14 mouse cellular contexts compared by ENCODE assay signal in genomic region chr11:84568482-84568881, GRCm38 (mm10). TPM values are rescaled to one million over a fixed set of nuclear protein-coding genes. Genes with fewer than 3 reads are reported as not detected.
DNase-seq lines count a peak whose midpoint lies in the region; ATAC-seq and TF ChIP-seq lines count a peak whose summit lies in the region.
"Had no signal": no experiment of that assay in that cellular context is flagged by ENCODE, and none has a peak within 500 bp of the region (broad histone marks: within the 10 kb centered on the region; RNA-seq: fewer than 3 reads in every experiment).

No protein-coding gene starts in this region.

- peaks cover 18% of the 10 kb centered on the region for H3K4me1 ChIP-seq in G1E (ENCODE audit: insufficient read depth, low read depth, low read length)
- peaks cover 54% of the 10 kb centered on the region for H3K4me1 ChIP-seq in hindbrain, embryonic 10.5 days (replicated peaks)
- peaks cover 46% of the 10 kb centered on the region for H3K4me1 ChIP-seq in midbrain, embryonic 13.5 days (replicated peaks)
- H3K4me1 ChIP-seq: heart, embryonic 15.5 days; intestine, embryonic 15.5 days had no signal

- WGBS in hindbrain, embryonic 10.5 days: 49% methylated on average over 5 of the region's 5 CpGs
- WGBS in midbrain, embryonic 13.5 days: 33% methylated on average over 5 of the region's 5 CpGs

- peaks cover 74% of the 10 kb centered on the region for H3K27me3 ChIP-seq in G1E (ENCODE audit: insufficient read depth, low read length)
- peaks cover 91% of the 10 kb centered on the region for H3K27me3 ChIP-seq in hindbrain, embryonic 10.5 days (ENCODE audit: insufficient read depth, poor library complexity, severe bottlenecking)
- H3K27me3 ChIP-seq in midbrain, embryonic 13.5 days: no peaks in the 10 kb centered on the region
- H3K27me3 ChIP-seq: intestine, embryonic 15.5 days had no signal

- H3K4me3 ChIP-seq in G1E (ENCODE audit: low read depth, low read length): peak overlapping the region; percentile 8; the same call in 1 of the 2 replicates
- no peak overlapping the region for H3K4me3 ChIP-seq in hindbrain, embryonic 10.5 days
- H3K4me3 ChIP-seq in midbrain, embryonic 13.5 days (replicated peaks): no peak overlapping the region
- H3K4me3 ChIP-seq: erythroblast, embryonic 14.5 days; heart, embryonic 15.5 days; intestine, embryonic 15.5 days had no signal

- no peak for TF ChIP-seq CTCF in G1E (IDR thresholded peaks at IDR 0.05; ENCODE audit: low read depth, low read length)

- DNase-seq in cerebellum, postnatal 10 days: peak; percentile 60 to 77
- no peak for DNase-seq in cerebellum, adult 9-11 months
- DNase-seq in G1E (ENCODE audit: low spot score): no peak
- DNase-seq in hindbrain, embryonic 10.5 days (ENCODE audit: low spot score): peak; percentile 30
- no peak for DNase-seq in urinary bladder, adult 2 months (ENCODE audit: low spot score)
- DNase-seq: gastrocnemius, postnatal 36 days; liver, postnatal 0 days had no signal

- ATAC-seq in G1E (ENCODE audit: extremely low read depth, insufficient number of reproducible peaks, low FRiP score, poor library complexity, severe bottlenecking): no peak
- ATAC-seq in midbrain, embryonic 13.5 days: 0 out of 2 replicates have a peak, but pooled peaks have one; percentile 12
- no peak for ATAC-seq in cerebellum, adult (ENCODE audit: insufficient number of reproducible peaks, low FRiP score, low TSS enrichment)
- no peak for ATAC-seq in megakaryocyte progenitor cell, adult 5-6 weeks (replicated peaks; ENCODE audit: poor library complexity)
- ATAC-seq: intestine, embryonic 15.5 days; liver, postnatal 0 days had no signal

- H3K9me3 ChIP-seq in G1E (replicated peaks): no peaks in the 10 kb centered on the region
- H3K9me3 ChIP-seq in hindbrain, embryonic 10.5 days: no peaks in the 10 kb centered on the region
- no peaks in the 10 kb centered on the region for H3K9me3 ChIP-seq in midbrain, embryonic 13.5 days
- H3K9me3 ChIP-seq: heart, embryonic 15.5 days; intestine, embryonic 15.5 days had no signal

- no peaks in the 10 kb centered on the region for H3K36me3 ChIP-seq in G1E (replicated peaks)
- no peaks in the 10 kb centered on the region for H3K36me3 ChIP-seq in hindbrain, embryonic 10.5 days
- H3K36me3 ChIP-seq in midbrain, embryonic 13.5 days: no peaks in the 10 kb centered on the region
- H3K36me3 ChIP-seq: heart, embryonic 15.5 days; intestine, embryonic 15.5 days had no signal

- H3K27ac ChIP-seq in hindbrain, embryonic 10.5 days: peak overlapping the region; percentile 82
- H3K27ac ChIP-seq in midbrain, embryonic 13.5 days: peak overlapping the region; percentile 89
- H3K27ac ChIP-seq: heart, embryonic 15.5 days; intestine, embryonic 15.5 days; macrophage had no signal

- no peak overlapping the region for H3K4me2 ChIP-seq in midbrain, embryonic 13.5 days (replicated peaks)
- H3K4me2 ChIP-seq: heart, embryonic 15.5 days; intestine, embryonic 15.5 days had no signal

- H3K9ac ChIP-seq in midbrain, embryonic 13.5 days (replicated peaks): no peak overlapping the region
- H3K9ac ChIP-seq: heart, embryonic 15.5 days; intestine, embryonic 15.5 days; liver, postnatal 0 days had no signal

RNA-seq across cellular contexts. Expression of gene Lhx1, which starts 43.1 kb away (rescaled TPM):
- total RNA-seq in G1E (2014; fragmentation: Nextera tagmentation): not detected in 2 replicates
- under 0.01 and 0.12 TPM in 2 replicates for total RNA-seq in G1E (2017)
- not detected in 2 replicates for polyA plus RNA-seq in G1E (2012)
- 9.8 and 30.5 TPM in 2 replicates for polyA plus RNA-seq in hindbrain, embryonic 10.5 days (2016; fragmentation: Nextera tagmentation; extraction: Ambion mirVana)
- 57.5 and 62.7 TPM in 2 replicates for polyA plus RNA-seq in midbrain, embryonic 13.5 days (2015; fragmentation: Nextera tagmentation; extraction: Ambion mirVana)
- not detected in 2 replicates for polyA plus RNA-seq in urinary bladder, adult 2 months (2012; rRNA removed)
- not detected in 2 replicates for total RNA-seq in megakaryocyte progenitor cell, adult 5-6 weeks (2015)
- total RNA-seq in megakaryocyte progenitor cell, adult 5-6 weeks (2017): 0.07 TPM in 1 of 2 replicates, not detected in the other
- total RNA-seq: gastrocnemius, postnatal 36 days had no signal
- polyA plus RNA-seq: erythroblast, embryonic 14.5 days; heart, embryonic 15.5 days; macrophage had no signal

RNA-seq across cellular contexts. Expression of gene Aatf, which starts 55.2 kb away (rescaled TPM):
- total RNA-seq in G1E (2014; fragmentation: Nextera tagmentation) (78.4 and 82.2 TPM in 2 replicates), G1E (2017) (78.8 and 94.6 TPM in 2 replicates)
- polyA plus RNA-seq in G1E (2012): 42.9 and 43.3 TPM in 2 replicates
- polyA plus RNA-seq in hindbrain, embryonic 10.5 days (2016; fragmentation: Nextera tagmentation; extraction: Ambion mirVana): 46.8 and 52.1 TPM in 2 replicates
- polyA plus RNA-seq in midbrain, embryonic 13.5 days (2015; fragmentation: Nextera tagmentation; extraction: Ambion mirVana): 59.5 and 60.7 TPM in 2 replicates
- 6.2 and 9.8 TPM in 2 replicates for polyA plus RNA-seq in urinary bladder, adult 2 months (2012; rRNA removed)
- 56.9 and 60.5 TPM in 2 replicates for total RNA-seq in megakaryocyte progenitor cell, adult 5-6 weeks (2015)
- 98.8 and 108 TPM in 2 replicates for total RNA-seq in megakaryocyte progenitor cell, adult 5-6 weeks (2017)

Comparison
In these comparisons a context has a peak if more than half of its experiments do, and no peak if none do; other contexts are left out.
1. DNase-seq: peak in cerebellum, postnatal 10 days (2 of 2) and hindbrain, embryonic 10.5 days (single experiment); none in cerebellum, adult 9-11 months (single experiment), G1E (single experiment) and urinary bladder, adult 2 months (single experiment).
2. RNA of gene Lhx1, which starts 43.1 kb away (polyA plus RNA-seq): 57.5 to 62.7 TPM in midbrain, embryonic 13.5 days and 9.8 to 30.5 TPM in hindbrain, embryonic 10.5 days; not detected in G1E and not detected in urinary bladder, adult 2 months; every median in the first group is over 10 times any median in the second.